Mouse (Mus musculus) heart, postnatal 36 days (tissue): ENCODE results near the gene Mybph. TPM values are rescaled to one million over a fixed set of nuclear protein-coding genes. Genes with fewer than 3 reads are reported as not detected.
"Not testable (repeated sequence)": the region's sequence is repeated elsewhere in the genome, so short reads cannot be mapped to it uniquely, and the experiment has no call there.

ENCODE experiments used
- DNase-seq, 2 experiments: peaks; one replicate each; pipeline ENCODE4 v3.0.0; 2021 to 2022
- intact Hi-C: fragments of 180-260 bp; cut with DNase I; formaldehyde crosslinking; loops from one replicate; pipeline ENCODE4 v1.15.1; 2025
- total RNA-seq, 2 experiments: library from RNA; stranded (reverse); gene quantifications; 2 replicates each; pipeline ENCODE4 v1.2.3; 2021

Mybph gene
- total RNA-seq, 2 experiments from 2014 or later: not detected

DNA sequence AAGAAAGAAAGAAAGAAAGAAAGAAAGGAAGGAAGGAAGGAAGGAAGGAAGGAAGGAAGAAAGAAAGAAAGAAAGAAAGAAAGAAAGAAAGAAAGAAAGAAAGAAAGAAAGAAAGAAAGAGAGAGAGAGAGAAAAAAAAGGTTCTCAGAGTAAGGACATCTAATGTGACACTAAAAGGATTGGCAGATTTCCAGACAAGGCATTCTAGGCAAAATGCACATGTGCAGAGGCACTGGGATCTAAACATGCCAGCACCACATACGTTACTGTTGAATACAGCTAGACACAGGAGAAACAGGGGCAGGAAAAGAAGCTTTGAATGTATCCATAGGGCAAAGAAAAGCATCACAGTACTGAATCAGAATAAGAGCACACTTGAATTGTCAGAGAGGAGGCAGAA, 56.4 kb downstream of the Mybph start:
- DNase-seq, intact Hi-C loops: not testable (repeated sequence)

Other genes with a start within 250 kb of the Mybph start
- gene Fmod, start 156.2 kb upstream of the Mybph start, total RNA-seq: 10 to 100 TPM in 1 of 2 experiments, 1 to 10 TPM in 1; 8.6 to 13.2 TPM
- 10 to 100 TPM; 26.6 to 61.0 TPM for gene Btg2, start 114.3 kb upstream of the Mybph start, total RNA-seq
- gene Chit1, start 82.2 kb upstream of the Mybph start, total RNA-seq: not detected
- 1 to 10 TPM in 1 of 2 experiments, under 1 TPM in 1; 0.57 to 1.1 TPM for gene Chil1, start 11.3 kb upstream of the Mybph start, total RNA-seq
- gene Adora1, start 42.0 kb downstream of the Mybph start, total RNA-seq: 10 to 100 TPM; 18.4 to 19.8 TPM
- not detected for gene Myog, start 96.5 kb downstream of the Mybph start, total RNA-seq
- 1 to 10 TPM; 1.4 to 1.6 TPM for gene Ppfia4, start 139.5 kb downstream of the Mybph start, total RNA-seq
- 10 to 100 TPM; 21.6 to 22.1 TPM for gene Tmem183a, start 168.5 kb downstream of the Mybph start, total RNA-seq
- not detected for gene 4933406M09Rik, start 192.5 kb downstream of the Mybph start, total RNA-seq
- 10 to 100 TPM; 26.1 to 27.0 TPM for gene Cyb5r1, start 212.1 kb downstream of the Mybph start, total RNA-seq
- gene Adipor1, start 221.9 kb downstream of the Mybph start, total RNA-seq: 100 to 1,000 TPM; 137 to 143 TPM